Mouse (Mus musculus): ENCODE measurements around the gene Enpep. TPM values are rescaled to one million over a fixed set of nuclear protein-coding genes. Genes with fewer than 3 reads are reported as not detected.

Enpep gene
- polyA plus RNA-seq, 1 experiment, result not detected

- H3K27ac ChIP-seq (ENCODE audit: insufficient read depth, low read length), result no peak overlapping the region
- no peak overlapping the region for H3K4me3 ChIP-seq (ENCODE audit: low read depth, low read length)
- no peaks in the 10 kb centered on the region for H3K36me3 ChIP-seq (ENCODE audit: control insufficient read depth, insufficient read depth, low read length, poor library complexity, severe bottlenecking)
- TF ChIP-seq POLR2A (IDR thresholded peaks at IDR 0.05; ENCODE audit: insufficient read depth, low read length) (no peak), EP300 (IDR thresholded peaks at IDR 0.05; ENCODE audit: insufficient read depth, low read depth, low read length) (no peak), CTCF (IDR thresholded peaks at IDR 0.05; ENCODE audit: low read depth, low read length) (no peak)
- H3K27me3 ChIP-seq (ENCODE audit: control insufficient read depth, insufficient read depth, low read length, poor library complexity, severe bottlenecking), result no peaks in the 10 kb centered on the region
- H3K9me3 ChIP-seq (replicated peaks; ENCODE audit: control insufficient read depth, insufficient read depth, low read length, poor library complexity, severe bottlenecking), result no peaks in the 10 kb centered on the region; the same call in 1 of the 2 replicates
- no peaks in the 10 kb centered on the region for H3K4me1 ChIP-seq (ENCODE audit: control insufficient read depth, insufficient read depth, low read length)
- no peak overlapping the region for H3K9ac ChIP-seq (ENCODE audit: low read depth, poor library complexity, severe bottlenecking)
Observed at GRCm38 (mm10) chr3:129279441-129279840, 53.1 kb downstream of the Enpep start.

GRCm38 (mm10) chr3:129273156-129273831 is 59.2 kb downstream of the Enpep start:
- H3K4me3 ChIP-seq (ENCODE audit: low read depth, low read length), result no peak overlapping the region
- no peaks in the 10 kb centered on the region for H3K4me1 ChIP-seq (ENCODE audit: control insufficient read depth, insufficient read depth, low read length)
- no peak overlapping the region for H3K27ac ChIP-seq (ENCODE audit: insufficient read depth, low read length)
- H3K9me3 ChIP-seq (replicated peaks; ENCODE audit: control insufficient read depth, insufficient read depth, low read length, poor library complexity, severe bottlenecking), result no peaks in the 10 kb centered on the region
- H3K27me3 ChIP-seq (ENCODE audit: control insufficient read depth, insufficient read depth, low read length, poor library complexity, severe bottlenecking), result no peaks in the 10 kb centered on the region
- H3K9ac ChIP-seq (ENCODE audit: low read depth, poor library complexity, severe bottlenecking), result no peak overlapping the region
- no peak for TF ChIP-seq POLR2A (IDR thresholded peaks at IDR 0.05; ENCODE audit: insufficient read depth, low read length)
- no peak for TF ChIP-seq EP300 (IDR thresholded peaks at IDR 0.05; ENCODE audit: insufficient read depth, low read depth, low read length)
- TF ChIP-seq CTCF (IDR thresholded peaks at IDR 0.05; ENCODE audit: low read depth, low read length), result no peak
- no peaks in the 10 kb centered on the region for H3K36me3 ChIP-seq (ENCODE audit: control insufficient read depth, insufficient read depth, low read length, poor library complexity, severe bottlenecking)

GRCm38 (mm10) chr3:129270044-129270443 is 62.5 kb downstream of the Enpep start:
- Histone ChIP-seq H3K9ac (ENCODE audit: low read depth, poor library complexity, severe bottlenecking) (no peak overlapping the region), H3K9me3 (replicated peaks; ENCODE audit: control insufficient read depth, insufficient read depth, low read length, poor library complexity, severe bottlenecking) (no peaks in the 10 kb centered on the region), H3K27ac (ENCODE audit: insufficient read depth, low read length) (no peak overlapping the region), H3K27me3 (ENCODE audit: control insufficient read depth, insufficient read depth, low read length, poor library complexity, severe bottlenecking) (no peaks in the 10 kb centered on the region), H3K4me3 (ENCODE audit: low read depth, low read length) (no peak overlapping the region), H3K4me1 (ENCODE audit: control insufficient read depth, insufficient read depth, low read length) (no peaks in the 10 kb centered on the region), H3K36me3 (ENCODE audit: control insufficient read depth, insufficient read depth, low read length, poor library complexity, severe bottlenecking) (no peaks in the 10 kb centered on the region)
- no peak for TF ChIP-seq POLR2A (IDR thresholded peaks at IDR 0.05; ENCODE audit: insufficient read depth, low read length)
- TF ChIP-seq EP300 (IDR thresholded peaks at IDR 0.05; ENCODE audit: insufficient read depth, low read depth, low read length), result no peak
- TF ChIP-seq CTCF (IDR thresholded peaks at IDR 0.05; ENCODE audit: low read depth, low read length), result no peak

- Histone ChIP-seq H3K9ac (ENCODE audit: low read depth, poor library complexity, severe bottlenecking) (no peak overlapping the region), H3K4me3 (ENCODE audit: low read depth, low read length) (no peak overlapping the region), H3K9me3 (replicated peaks; ENCODE audit: control insufficient read depth, insufficient read depth, low read length, poor library complexity, severe bottlenecking) (no peaks in the 10 kb centered on the region), H3K4me1 (ENCODE audit: control insufficient read depth, insufficient read depth, low read length) (no peaks in the 10 kb centered on the region), H3K36me3 (ENCODE audit: control insufficient read depth, insufficient read depth, low read length, poor library complexity, severe bottlenecking) (no peaks in the 10 kb centered on the region), H3K27ac (ENCODE audit: insufficient read depth, low read length) (no peak overlapping the region), H3K27me3 (ENCODE audit: control insufficient read depth, insufficient read depth, low read length, poor library complexity, severe bottlenecking) (no peaks in the 10 kb centered on the region)
- TF ChIP-seq EP300 (IDR thresholded peaks at IDR 0.05; ENCODE audit: insufficient read depth, low read depth, low read length), result no peak
- no peak for TF ChIP-seq CTCF (IDR thresholded peaks at IDR 0.05; ENCODE audit: low read depth, low read length)
- TF ChIP-seq POLR2A (IDR thresholded peaks at IDR 0.05; ENCODE audit: insufficient read depth, low read length), result no peak
Observed at GRCm38 (mm10) chr3:129268886-129269683, 63.4 kb downstream of the Enpep start.

- H3K9ac ChIP-seq (ENCODE audit: low read depth, poor library complexity, severe bottlenecking), result no peak overlapping the region
- H3K27ac ChIP-seq (ENCODE audit: insufficient read depth, low read length), result no peak overlapping the region
- H3K9me3 ChIP-seq (replicated peaks; ENCODE audit: control insufficient read depth, insufficient read depth, low read length, poor library complexity, severe bottlenecking), result no peaks in the 10 kb centered on the region
- no peak overlapping the region for H3K4me3 ChIP-seq (ENCODE audit: low read depth, low read length)
- no peaks in the 10 kb centered on the region for H3K36me3 ChIP-seq (ENCODE audit: control insufficient read depth, insufficient read depth, low read length, poor library complexity, severe bottlenecking)
- no peaks in the 10 kb centered on the region; the same call in 1 of the 2 replicates for H3K27me3 ChIP-seq (ENCODE audit: control insufficient read depth, insufficient read depth, low read length, poor library complexity, severe bottlenecking)
- H3K4me1 ChIP-seq (ENCODE audit: control insufficient read depth, insufficient read depth, low read length), result no peaks in the 10 kb centered on the region
- TF ChIP-seq CTCF (IDR thresholded peaks at IDR 0.05; ENCODE audit: low read depth, low read length) (peak; percentile 33), POLR2A (IDR thresholded peaks at IDR 0.05; ENCODE audit: insufficient read depth, low read length) (no peak)
Observed at GRCm38 (mm10) chr3:129258497-129258896, 74.0 kb downstream of the Enpep start.

GRCm38 (mm10) chr3:129256766-129257165 is 75.8 kb downstream of the Enpep start:
- no peaks in the 10 kb centered on the region; the same call in 1 of the 2 replicates for H3K27me3 ChIP-seq (ENCODE audit: control insufficient read depth, insufficient read depth, low read length, poor library complexity, severe bottlenecking)
- H3K4me1 ChIP-seq (ENCODE audit: control insufficient read depth, insufficient read depth, low read length), result no peaks in the 10 kb centered on the region
- no peaks in the 10 kb centered on the region for H3K36me3 ChIP-seq (ENCODE audit: control insufficient read depth, insufficient read depth, low read length, poor library complexity, severe bottlenecking)
- TF ChIP-seq POLR2A (IDR thresholded peaks at IDR 0.05; ENCODE audit: insufficient read depth, low read length), result no peak
- TF ChIP-seq CTCF (IDR thresholded peaks at IDR 0.05; ENCODE audit: low read depth, low read length), result no peak
- no peak for TF ChIP-seq EP300 (IDR thresholded peaks at IDR 0.05; ENCODE audit: insufficient read depth, low read depth, low read length)
- H3K9ac ChIP-seq (ENCODE audit: low read depth, poor library complexity, severe bottlenecking), result no peak overlapping the region
- H3K9me3 ChIP-seq (replicated peaks; ENCODE audit: control insufficient read depth, insufficient read depth, low read length, poor library complexity, severe bottlenecking), result no peaks in the 10 kb centered on the region
- no peak overlapping the region for H3K27ac ChIP-seq (ENCODE audit: insufficient read depth, low read length)
- no peak overlapping the region for H3K4me3 ChIP-seq (ENCODE audit: low read depth, low read length)
